Mouse (Mus musculus) embryo, embryonic 11 days (tissue): ENCODE results near the gene Bicc1.

Source experiments
- DNase-seq: peaks from one replicate; pipeline ENCODE4 v3.0.0-alpha.2; 2015

Bicc1 gene

GRCm38 (mm10) chr10:71119120-71119847, 40.2 kb downstream of the Bicc1 start:
- DNase-seq: no peak

- no peak for DNase-seq
These were observed 41.7 kb downstream of the Bicc1 start for GRCm38 (mm10) chr10:71117766-71118165.

- no peak for DNase-seq
These were observed 45.1 kb downstream of the Bicc1 start for GRCm38 (mm10) chr10:71114260-71114920.

- no peak for DNase-seq
These were observed 52.9 kb downstream of the Bicc1 start for GRCm38 (mm10) chr10:71106491-71107205.

- DNase-seq: no peak
These were observed 54.7 kb downstream of the Bicc1 start for GRCm38 (mm10) chr10:71104791-71105190.

GRCm38 (mm10) chr10:71100815-71101499, 58.5 kb downstream of the Bicc1 start:
- no peak for DNase-seq

GRCm38 (mm10) chr10:71094707-71095254, 64.7 kb downstream of the Bicc1 start:
- no peak for DNase-seq

GRCm38 (mm10) chr10:71093312-71093711, 66.2 kb downstream of the Bicc1 start:
- DNase-seq: no peak

GRCm38 (mm10) chr10:71087359-71087716, 72.2 kb downstream of the Bicc1 start:
- DNase-seq: no peak

- no peak for DNase-seq
These were observed 72.7 kb downstream of the Bicc1 start for GRCm38 (mm10) chr10:71086571-71087358.

- no peak for DNase-seq
These were observed 76.5 kb downstream of the Bicc1 start for GRCm38 (mm10) chr10:71082986-71083385.

GRCm38 (mm10) chr10:71078856-71079255, 80.6 kb downstream of the Bicc1 start:
- no peak for DNase-seq

- no peak for DNase-seq
These were observed 94.5 kb downstream of the Bicc1 start for GRCm38 (mm10) chr10:71065009-71065408.

- DNase-seq: no peak
These were observed 94.9 kb downstream of the Bicc1 start for GRCm38 (mm10) chr10:71064576-71064975.

GRCm38 (mm10) chr10:71062151-71062550, 97.3 kb downstream of the Bicc1 start:
- no peak for DNase-seq

- peak; percentile 76 for DNase-seq
These were observed 99.2 kb downstream of the Bicc1 start for GRCm38 (mm10) chr10:71060269-71060668.

GRCm38 (mm10) chr10:71058616-71059247, 100.8 kb downstream of the Bicc1 start:
- peak; percentile 41 for DNase-seq

GRCm38 (mm10) chr10:71058070-71058469, 101.4 kb downstream of the Bicc1 start:
- DNase-seq: no peak

- no peak for DNase-seq
These were observed 106.8 kb downstream of the Bicc1 start for GRCm38 (mm10) chr10:71052748-71053147.

- no peak for DNase-seq
These were observed 107.3 kb downstream of the Bicc1 start for GRCm38 (mm10) chr10:71052208-71052607.

- no peak for DNase-seq
These were observed 108.7 kb downstream of the Bicc1 start for GRCm38 (mm10) chr10:71050722-71051333.
